Mouse (Mus musculus) ovary, postnatal 36 days (tissue): ENCODE data around the gene Peli2.

Experiments used
- DNase-seq: peaks from one replicate; pipeline ENCODE4 v3.0.0; 2022; ENCODE audit warnings: low spot score, mixed read lengths

Gene Peli2

GRCm38 (mm10) chr14:48190946-48191345 lies 70.3 kb downstream of the Peli2 start:
- DNase-seq = no peak

GRCm38 (mm10) chr14:48191925-48192324 lies 71.3 kb downstream of the Peli2 start:
- no peak for DNase-seq

- no peak for DNase-seq
Measured at GRCm38 (mm10) chr14:48196804-48197203, 76.2 kb downstream of the Peli2 start.

- no peak for DNase-seq
Measured at GRCm38 (mm10) chr14:48197287-48197686, 76.7 kb downstream of the Peli2 start.

- no peak for DNase-seq
Measured at GRCm38 (mm10) chr14:48198190-48198954, 77.7 kb downstream of the Peli2 start.

GRCm38 (mm10) chr14:48198957-48199356 lies 78.3 kb downstream of the Peli2 start:
- no peak for DNase-seq

GRCm38 (mm10) chr14:48199506-48199905 lies 78.9 kb downstream of the Peli2 start:
- no peak for DNase-seq

- DNase-seq = no peak
Measured at GRCm38 (mm10) chr14:48200291-48200690, 79.7 kb downstream of the Peli2 start.

GRCm38 (mm10) chr14:48200788-48201187 lies 80.2 kb downstream of the Peli2 start:
- no peak for DNase-seq

- no peak for DNase-seq
Measured at GRCm38 (mm10) chr14:48201403-48201802, 80.8 kb downstream of the Peli2 start.

- DNase-seq = no peak
Measured at GRCm38 (mm10) chr14:48202096-48203036, 81.7 kb downstream of the Peli2 start.

- no peak for DNase-seq
Measured at GRCm38 (mm10) chr14:48205044-48205443, 84.4 kb downstream of the Peli2 start.

- DNase-seq = no peak
Measured at GRCm38 (mm10) chr14:48205635-48206034, 85.0 kb downstream of the Peli2 start.

GRCm38 (mm10) chr14:48207119-48207518 lies 86.5 kb downstream of the Peli2 start:
- DNase-seq = no peak

- DNase-seq = no peak
Measured at GRCm38 (mm10) chr14:48207746-48208640, 87.4 kb downstream of the Peli2 start.

GRCm38 (mm10) chr14:48209436-48209835 lies 88.8 kb downstream of the Peli2 start:
- DNase-seq = no peak

GRCm38 (mm10) chr14:48210089-48210488 lies 89.5 kb downstream of the Peli2 start:
- no peak for DNase-seq

- DNase-seq = no peak
Measured at GRCm38 (mm10) chr14:48211526-48211925, 90.9 kb downstream of the Peli2 start.

- no peak for DNase-seq
Measured at GRCm38 (mm10) chr14:48212839-48213238, 92.2 kb downstream of the Peli2 start.

GRCm38 (mm10) chr14:48213593-48213992 lies 93.0 kb downstream of the Peli2 start:
- DNase-seq = no peak

GRCm38 (mm10) chr14:48222051-48222450 lies 101.4 kb downstream of the Peli2 start:
- DNase-seq = no peak

- DNase-seq = no peak
Measured at GRCm38 (mm10) chr14:48222684-48223083, 102.1 kb downstream of the Peli2 start.
